Mouse (Mus musculus) bone marrow, adult 2 months (tissue): Measurements from ENCODE around the gene Azi2. TPM values are rescaled to one million over a fixed set of nuclear protein-coding genes. Genes with fewer than 3 reads are reported as not detected.

Source experiments
- H3K27ac ChIP-seq: fragments of 200-500 bp; 2 replicates; pipeline ENCODE4 v1.5.1; 2012; ENCODE audit warnings: low read depth, mild to moderate bottlenecking, control low read depth, inconsistent platforms, low read length; ENCODE audit not compliant: control insufficient read depth, poor library complexity, insufficient read depth
- H3K4me1 ChIP-seq: fragments of 200-500 bp; 2 replicates; pipeline ENCODE4 v1.6.1; 2011; ENCODE audit warnings: low read length; ENCODE audit not compliant: control insufficient read depth, insufficient read depth
- H3K4me3 ChIP-seq: fragments of 200-500 bp; replicated peaks from 2 replicates; pipeline ENCODE3; 2011; ENCODE audit warnings: mild to moderate bottlenecking, low read depth, low read length, control low read depth; ENCODE audit not compliant: control insufficient read depth
- CTCF ChIP-seq: fragments of 200-500 bp; IDR thresholded peaks from 2 replicates; pipeline ENCODE4 v1.5.1; 2011; ENCODE audit warnings: low read length, control low read depth; ENCODE audit not compliant: control insufficient read depth, insufficient read depth
- POLR2A ChIP-seq: fragments of 200-500 bp; IDR thresholded peaks from 2 replicates; pipeline ENCODE4 v1.6.1; 2011; ENCODE audit warnings: low read depth, mild to moderate bottlenecking, control low read depth, low read length, borderline replicate concordance; ENCODE audit not compliant: control insufficient read depth
- WGBS: fragments of 180-500 bp; shearing (Covaris S2); methylation state at CpG from one replicate; pipeline ENCODE4 v1.1.7; 2018; 5-methylcytosine and 5-hydroxymethylcytosine counted together
- polyA plus RNA-seq: library from polyadenylated mRNA; stranded (reverse); fragments of >200 nt; gene quantifications from 2 replicates; pipeline ENCODE4 v1.2.4, GENCODE M21; 2011; ENCODE audit warnings: low replicate concordance; ENCODE audit not compliant: missing spikeins, insufficient read depth, insufficient read length

Gene Azi2
- polyA plus RNA-seq, 1 experiment, result 27.7 TPM

DNA sequence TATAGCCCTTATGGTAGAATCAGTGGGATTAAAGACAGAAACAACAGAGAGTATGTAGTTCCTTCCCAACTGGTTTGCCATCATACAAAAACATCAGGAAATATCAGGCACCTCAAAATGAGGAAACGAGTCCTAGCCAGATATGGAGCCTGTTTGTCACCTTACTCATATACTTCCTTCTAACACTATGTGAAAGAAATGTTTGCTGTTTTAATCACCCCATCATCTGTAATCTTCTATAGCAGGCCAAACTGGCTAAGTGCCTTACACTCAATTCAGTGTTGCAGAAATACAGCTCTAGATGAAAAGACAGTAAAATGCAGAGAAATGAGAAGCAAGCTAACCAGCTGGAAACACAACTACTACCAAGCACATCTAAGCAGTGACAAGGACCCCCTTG lies 10.0 kb upstream of the Azi2 start:
- TF ChIP-seq POLR2A (no peak), CTCF (no peak)
- WGBS, result 14% methylated on average over 1 of the region's 1 CpGs
- H3K27ac ChIP-seq, result no peak overlapping the region
- H3K4me3 ChIP-seq, result no peak overlapping the region
- no peaks in the 10 kb centered on the region for H3K4me1 ChIP-seq

DNA sequence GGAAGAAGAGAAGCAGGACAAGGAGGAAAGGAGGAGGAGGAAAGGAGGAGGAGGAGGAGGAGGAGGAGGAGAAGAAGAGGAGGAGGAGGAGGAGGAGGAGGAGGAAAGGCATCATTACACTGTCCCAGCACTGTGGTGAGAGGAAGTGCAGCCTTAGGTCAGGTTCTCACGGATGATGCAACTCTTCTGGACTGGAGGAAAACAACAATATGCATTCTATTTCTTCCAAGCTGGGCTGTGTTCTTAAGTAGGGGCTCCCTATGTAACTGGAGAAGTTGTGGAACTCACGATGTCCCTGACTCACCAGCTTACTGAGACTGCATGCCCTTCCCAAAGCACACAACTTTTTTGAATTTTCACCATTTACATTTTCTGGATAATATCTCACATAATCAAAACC lies 8.6 kb upstream of the Azi2 start:
- no peaks in the 10 kb centered on the region for H3K4me1 ChIP-seq
- 47% methylated on average over 2 of the region's 2 CpGs for WGBS
- TF ChIP-seq POLR2A, result no peak
- TF ChIP-seq CTCF, result no peak
- no peak overlapping the region for H3K27ac ChIP-seq
- no peak overlapping the region for H3K4me3 ChIP-seq

DNA sequence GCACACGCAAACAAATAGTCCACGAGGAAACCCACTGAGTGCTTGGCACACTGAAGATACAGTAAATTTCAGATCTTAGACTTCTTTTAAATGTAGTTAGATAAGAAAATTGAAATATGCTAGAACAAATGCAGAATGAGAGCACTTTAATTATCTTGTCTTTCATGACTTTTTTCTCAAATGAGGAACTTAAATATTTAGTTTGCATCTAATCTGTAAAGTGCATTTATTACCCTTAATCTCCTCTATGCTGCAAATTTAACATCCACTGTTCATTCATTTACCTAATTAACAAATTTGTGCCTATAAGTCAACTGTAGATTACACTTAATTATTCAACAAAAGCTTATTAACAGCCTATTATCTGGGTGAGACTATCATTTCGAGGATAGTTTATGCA lies 5.3 kb upstream of the Azi2 start:
- no peak overlapping the region for H3K27ac ChIP-seq
- WGBS, result 73% methylated on average over 3 of the region's 3 CpGs
- H3K4me1 ChIP-seq, result no peaks in the 10 kb centered on the region
- TF ChIP-seq CTCF, result no peak
- no peak for TF ChIP-seq POLR2A
- H3K4me3 ChIP-seq, result no peak overlapping the region

DNA sequence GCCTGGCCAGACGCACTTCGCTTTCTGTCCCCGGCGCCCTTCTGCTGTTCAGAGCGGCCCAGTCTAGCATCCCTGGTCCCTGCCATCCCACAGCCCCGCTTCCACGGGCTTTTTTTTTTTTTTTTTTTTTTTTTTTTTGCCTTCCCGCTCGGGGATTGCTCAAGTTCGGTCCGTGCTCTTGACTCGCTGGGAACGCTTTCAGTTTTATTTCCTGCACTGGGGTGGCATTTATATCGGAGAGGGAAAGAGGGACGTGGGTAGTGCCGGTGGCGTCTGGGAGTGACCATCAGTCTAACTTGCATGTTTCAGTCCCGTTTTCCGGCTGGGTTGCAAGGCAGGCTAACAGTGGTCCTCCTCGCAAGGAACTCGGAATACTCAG lies 712 bp downstream of the Azi2 start:
- WGBS, result under 1% methylated on average over 21 of the region's 21 CpGs
- H3K27ac ChIP-seq, result peak overlapping the region; percentile 100
- no peaks in the 10 kb centered on the region for H3K4me1 ChIP-seq
- TF ChIP-seq CTCF (no peak), POLR2A (no peak)
- peak overlapping the region; percentile 89 for H3K4me3 ChIP-seq

DNA sequence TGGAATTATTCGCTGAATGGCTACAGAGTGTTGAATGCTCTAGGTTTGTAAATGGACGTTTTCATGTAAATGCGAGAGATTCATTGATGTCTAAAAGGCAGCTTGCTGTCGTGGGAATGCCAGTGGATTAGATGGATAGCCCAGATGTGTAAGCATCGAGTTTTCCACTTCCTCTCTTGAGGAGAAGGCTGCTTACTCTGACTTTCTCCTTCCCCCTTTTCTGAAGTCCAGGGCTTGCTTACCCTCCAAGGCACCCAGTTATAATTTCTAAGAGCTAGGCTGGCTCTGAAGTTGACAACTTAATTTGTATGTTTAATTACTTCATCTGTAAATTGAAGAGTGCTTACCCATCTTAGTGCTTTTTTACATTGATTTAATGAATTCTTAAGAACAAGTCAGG lies 1.3 kb downstream of the Azi2 start:
- no peak overlapping the region for H3K27ac ChIP-seq
- TF ChIP-seq CTCF (no peak), POLR2A (no peak)
- no peaks in the 10 kb centered on the region for H3K4me1 ChIP-seq
- peak overlapping the region; percentile 89 for H3K4me3 ChIP-seq
- 19% methylated on average over 5 of the region's 5 CpGs for WGBS

DNA sequence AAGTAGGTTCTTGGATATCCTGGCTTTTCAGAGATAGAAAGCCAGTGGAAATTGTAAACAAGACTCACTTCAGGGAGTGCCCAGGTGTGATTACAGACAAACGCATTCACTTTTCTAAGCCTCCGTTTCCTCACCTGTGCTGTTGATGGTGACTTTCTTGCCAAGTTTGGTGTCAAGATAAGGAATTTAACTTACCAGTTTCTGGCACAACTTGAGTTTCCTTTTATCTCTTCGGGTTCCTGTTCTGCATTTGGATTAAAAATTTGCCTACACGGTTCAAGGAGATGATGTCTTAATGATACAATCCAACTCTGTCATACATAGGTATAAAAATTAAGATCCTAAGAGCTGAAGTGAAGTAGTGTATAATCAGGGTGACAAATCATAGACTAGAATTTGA lies 2.4 kb downstream of the Azi2 start:
- no peak overlapping the region for H3K4me3 ChIP-seq
- 58% methylated on average over 4 of the region's 4 CpGs for WGBS
- TF ChIP-seq POLR2A, result no peak
- no peak for TF ChIP-seq CTCF
- H3K27ac ChIP-seq, result no peak overlapping the region
- H3K4me1 ChIP-seq, result no peaks in the 10 kb centered on the region

DNA sequence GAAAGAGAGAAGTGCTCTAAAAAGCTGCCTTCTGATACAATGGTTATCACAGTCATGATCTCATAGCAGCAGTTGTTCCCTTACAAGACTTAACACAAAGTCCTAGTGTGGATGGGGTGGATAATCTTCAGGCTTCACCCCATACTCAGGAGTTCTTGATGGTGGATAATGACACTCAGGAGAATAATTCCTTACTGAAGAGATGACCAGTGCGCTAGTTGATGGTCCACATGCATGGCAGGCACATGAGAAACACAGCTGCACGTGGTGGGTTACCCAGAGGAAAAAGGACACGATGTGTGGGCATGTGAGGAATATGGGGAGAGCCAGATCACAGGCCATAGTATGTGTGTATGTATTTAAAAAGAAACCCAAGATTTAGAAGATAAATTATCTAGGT lies 3.3 kb downstream of the Azi2 start:
- 94% methylated on average over 3 of the region's 3 CpGs for WGBS
- TF ChIP-seq CTCF (no peak), POLR2A (no peak)
- Histone ChIP-seq H3K27ac (no peak overlapping the region), H3K4me3 (no peak overlapping the region), H3K4me1 (no peaks in the 10 kb centered on the region)

DNA sequence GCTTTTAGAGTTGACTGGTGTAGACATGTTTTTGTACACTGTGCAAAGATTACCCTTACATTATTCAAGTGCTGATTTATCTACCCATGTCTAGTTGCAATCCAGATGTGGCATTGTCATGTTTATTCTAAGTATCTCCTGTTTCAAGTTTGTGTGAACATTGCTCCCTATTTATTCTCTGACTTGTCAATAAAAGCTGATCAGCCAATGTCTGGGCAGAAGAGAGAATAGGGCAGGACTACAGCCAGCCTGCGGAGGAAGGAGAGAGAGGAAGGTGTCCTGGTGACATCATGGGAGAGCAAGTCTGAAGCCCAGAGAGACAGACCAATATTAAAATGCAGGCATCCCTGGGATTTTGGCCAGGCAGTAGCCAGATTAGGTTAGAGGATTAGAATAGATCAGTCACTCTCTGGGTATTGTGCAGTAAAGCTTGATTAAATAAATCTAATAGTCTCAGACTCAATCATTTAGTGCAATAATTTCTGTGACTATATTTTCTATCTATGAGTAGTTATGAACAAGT lies 4.8 kb downstream of the Azi2 start:
- Histone ChIP-seq H3K4me1 (no peaks in the 10 kb centered on the region), H3K4me3 (no peak overlapping the region), H3K27ac (no peak overlapping the region)
- WGBS, result 85% methylated on average over 1 of the region's 1 CpGs
- TF ChIP-seq POLR2A, result no peak
- no peak for TF ChIP-seq CTCF

DNA sequence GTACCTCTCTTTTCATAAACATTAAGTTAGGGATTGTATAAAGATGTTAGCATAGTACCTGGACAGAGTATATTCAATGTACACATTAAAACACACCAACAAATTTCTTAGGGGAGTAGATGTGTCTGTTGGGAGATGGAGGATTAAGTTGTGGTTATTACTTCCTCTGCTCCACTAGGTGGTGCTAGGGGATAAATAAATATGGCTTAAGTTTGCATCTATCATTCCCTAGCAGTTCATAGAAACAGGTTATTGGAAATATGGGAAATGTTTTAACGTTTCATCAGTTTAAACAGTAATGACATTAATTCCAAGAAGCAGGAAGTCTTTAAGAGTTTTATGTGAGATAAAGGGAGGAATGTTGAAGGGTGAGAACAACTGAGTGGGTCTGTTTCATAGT lies 13.0 kb downstream of the Azi2 start:
- Histone ChIP-seq H3K27ac (no peak overlapping the region), H3K4me3 (no peak overlapping the region), H3K4me1 (no peaks in the 10 kb centered on the region)
- no peak for TF ChIP-seq CTCF
- TF ChIP-seq POLR2A, result no peak
- WGBS, result 30% methylated on average over 1 of the region's 1 CpGs
